Mouse (Mus musculus): Measurements from ENCODE around the gene Disp3. TPM values are rescaled to one million over a fixed set of nuclear protein-coding genes. Genes with fewer than 3 reads are reported as not detected.

Gene Disp3
- total and polyA plus RNA-seq, 2 experiments, result not detected

DNA sequence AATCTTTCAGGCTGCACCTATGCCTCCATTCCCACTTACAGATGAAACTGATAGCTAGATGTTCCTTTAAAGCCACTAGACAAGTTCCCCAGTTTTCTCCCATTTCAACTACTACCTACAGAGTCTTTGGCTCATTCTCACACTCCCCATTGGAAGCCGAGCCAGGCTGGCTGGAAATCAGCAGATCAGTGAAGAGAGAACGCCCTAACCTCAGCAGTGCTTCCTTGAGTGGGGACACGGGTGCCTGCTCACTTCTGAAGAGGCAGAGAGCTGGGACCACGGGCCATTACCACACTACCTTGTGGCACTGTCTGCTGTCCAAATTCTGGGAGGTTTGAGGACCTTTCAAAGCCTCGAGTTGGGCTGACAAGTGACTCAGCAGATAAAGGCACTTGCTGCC, 11.0 kb upstream of the Disp3 start:
- TF ChIP-seq CTCF (IDR thresholded peaks at IDR 0.05; ENCODE audit: low read depth, low read length) (no peak), POLR2A (IDR thresholded peaks at IDR 0.05; ENCODE audit: extremely low read depth, insufficient read depth, low read length) (no peak)
- Histone ChIP-seq H3K4me3 (ENCODE audit: insufficient read depth, low read depth, low read length) (no peak overlapping the region), H3K79me2 (ENCODE audit: control insufficient read depth, insufficient read depth, low read length) (no peaks in the 10 kb centered on the region), H3K36me3 (ENCODE audit: control insufficient read depth, insufficient read depth, low read length) (no peaks in the 10 kb centered on the region), H3K27me3 (ENCODE audit: control insufficient read depth, insufficient read depth, low read length) (no peaks in the 10 kb centered on the region), H3K9ac (ENCODE audit: low read depth, low read length) (no peak overlapping the region), H3K27ac (replicated peaks; ENCODE audit: insufficient read depth, low read depth, low read length) (no peak overlapping the region), H3K4me1 (ENCODE audit: control insufficient read depth, insufficient read depth, low read length) (no peaks in the 10 kb centered on the region)
- 49% methylated on average over 5 of the region's 5 CpGs for WGBS
- no peak for DNase-seq (ENCODE audit: extremely low read depth, low read depth, low spot score)

DNA sequence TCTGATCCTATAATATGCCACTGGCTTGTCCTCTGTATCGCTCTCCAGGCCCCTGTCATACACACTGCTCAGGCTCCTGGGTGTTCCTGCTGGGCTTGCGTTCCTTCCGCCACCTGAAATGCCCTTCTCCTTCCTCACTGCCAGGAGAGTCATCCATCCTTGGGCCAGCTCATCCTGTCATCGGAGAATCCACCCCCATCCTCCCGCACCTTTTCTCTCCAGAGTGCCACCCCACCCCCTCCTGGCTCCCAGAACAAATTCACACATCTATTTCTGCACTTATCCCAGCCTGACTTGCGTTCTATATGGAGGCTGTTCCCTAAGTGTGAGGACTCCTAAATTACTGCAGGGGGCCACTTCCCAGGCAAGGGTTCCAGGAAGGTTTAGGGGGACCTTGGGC, 9.9 kb upstream of the Disp3 start:
- TF ChIP-seq POLR2A (IDR thresholded peaks at IDR 0.05; ENCODE audit: extremely low read depth, insufficient read depth, low read length) (no peak), CTCF (IDR thresholded peaks at IDR 0.05; ENCODE audit: low read depth, low read length) (no peak)
- no peak for DNase-seq (ENCODE audit: extremely low read depth, low read depth, low spot score)
- Histone ChIP-seq H3K27ac (replicated peaks; ENCODE audit: insufficient read depth, low read depth, low read length) (no peak overlapping the region), H3K36me3 (ENCODE audit: control insufficient read depth, insufficient read depth, low read length) (no peaks in the 10 kb centered on the region), H3K4me3 (ENCODE audit: insufficient read depth, low read depth, low read length) (no peak overlapping the region), H3K27me3 (ENCODE audit: control insufficient read depth, insufficient read depth, low read length) (no peaks in the 10 kb centered on the region), H3K79me2 (ENCODE audit: control insufficient read depth, insufficient read depth, low read length) (no peaks in the 10 kb centered on the region), H3K9ac (ENCODE audit: low read depth, low read length) (no peak overlapping the region), H3K4me1 (ENCODE audit: control insufficient read depth, insufficient read depth, low read length) (no peaks in the 10 kb centered on the region)
- 71% methylated on average over 6 of the region's 6 CpGs for WGBS

DNA sequence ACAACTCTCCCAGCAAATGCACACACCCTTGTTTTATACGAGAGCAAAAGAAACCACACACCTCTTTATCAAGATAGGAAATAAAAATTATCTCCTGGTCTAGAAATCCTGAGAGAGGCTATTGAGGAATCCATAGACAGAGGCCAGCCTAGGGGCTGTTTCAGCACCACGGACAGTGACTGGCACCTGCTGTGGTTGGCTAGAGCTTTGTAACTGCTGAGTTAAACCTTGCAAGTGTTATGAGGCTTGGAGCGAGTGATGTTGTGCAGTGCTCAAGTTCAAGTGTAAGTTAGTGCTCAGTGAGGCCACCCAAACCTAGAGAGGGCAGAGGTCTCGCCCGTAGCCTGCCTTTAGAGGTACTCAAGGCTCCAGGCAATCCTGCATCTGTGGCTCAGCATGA, 5.6 kb upstream of the Disp3 start:
- DNase-seq (ENCODE audit: extremely low read depth, low read depth, low spot score), result no peak
- Histone ChIP-seq H3K4me3 (ENCODE audit: insufficient read depth, low read depth, low read length) (no peak overlapping the region), H3K36me3 (ENCODE audit: control insufficient read depth, insufficient read depth, low read length) (no peaks in the 10 kb centered on the region), H3K9ac (ENCODE audit: low read depth, low read length) (no peak overlapping the region), H3K4me1 (ENCODE audit: control insufficient read depth, insufficient read depth, low read length) (no peaks in the 10 kb centered on the region), H3K27me3 (ENCODE audit: control insufficient read depth, insufficient read depth, low read length) (no peaks in the 10 kb centered on the region), H3K27ac (replicated peaks; ENCODE audit: insufficient read depth, low read depth, low read length) (no peak overlapping the region), H3K79me2 (ENCODE audit: control insufficient read depth, insufficient read depth, low read length) (no peaks in the 10 kb centered on the region)
- 22% methylated on average over 5 of the region's 5 CpGs for WGBS
- TF ChIP-seq POLR2A (IDR thresholded peaks at IDR 0.05; ENCODE audit: extremely low read depth, insufficient read depth, low read length), result no peak
- TF ChIP-seq CTCF (IDR thresholded peaks at IDR 0.05; ENCODE audit: low read depth, low read length), result no peak

DNA sequence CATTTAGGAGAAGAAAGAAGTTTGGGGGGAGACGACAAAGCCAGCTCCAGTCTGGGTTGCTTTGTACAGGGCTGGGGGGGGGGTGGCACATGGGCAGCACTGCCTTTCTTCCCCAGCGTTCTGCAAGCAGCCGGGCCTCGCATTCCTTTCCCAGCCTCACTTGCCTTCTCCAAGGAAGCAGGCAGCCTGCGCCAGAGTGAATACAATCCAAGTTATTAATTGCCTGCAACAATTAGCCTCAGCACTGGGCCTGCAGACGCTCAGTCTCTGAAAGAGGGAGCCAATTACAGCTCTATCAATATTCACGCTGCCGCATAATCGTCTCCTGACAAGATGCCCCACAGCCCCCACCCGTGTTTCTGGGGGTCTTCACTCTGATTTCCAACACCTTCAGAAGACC, 4.1 kb upstream of the Disp3 start:
- 67% methylated on average over 10 of the region's 10 CpGs for WGBS
- H3K27me3 ChIP-seq (ENCODE audit: control insufficient read depth, insufficient read depth, low read length), result peaks cover 6% of the 10 kb centered on the region; the same call in 1 of the 2 replicates
- H3K9ac ChIP-seq (ENCODE audit: low read depth, low read length), result no peak overlapping the region
- no peak for TF ChIP-seq CTCF (IDR thresholded peaks at IDR 0.05; ENCODE audit: low read depth, low read length)
- no peak for TF ChIP-seq POLR2A (IDR thresholded peaks at IDR 0.05; ENCODE audit: extremely low read depth, insufficient read depth, low read length)
- H3K36me3 ChIP-seq (ENCODE audit: control insufficient read depth, insufficient read depth, low read length), result no peaks in the 10 kb centered on the region
- H3K4me1 ChIP-seq (ENCODE audit: control insufficient read depth, insufficient read depth, low read length), result no peaks in the 10 kb centered on the region
- H3K79me2 ChIP-seq (ENCODE audit: control insufficient read depth, insufficient read depth, low read length), result no peaks in the 10 kb centered on the region
- H3K4me3 ChIP-seq (ENCODE audit: insufficient read depth, low read depth, low read length), result no peak overlapping the region
- H3K27ac ChIP-seq (replicated peaks; ENCODE audit: insufficient read depth, low read depth, low read length), result no peak overlapping the region
- no peak for DNase-seq (ENCODE audit: extremely low read depth, low read depth, low spot score)

DNA sequence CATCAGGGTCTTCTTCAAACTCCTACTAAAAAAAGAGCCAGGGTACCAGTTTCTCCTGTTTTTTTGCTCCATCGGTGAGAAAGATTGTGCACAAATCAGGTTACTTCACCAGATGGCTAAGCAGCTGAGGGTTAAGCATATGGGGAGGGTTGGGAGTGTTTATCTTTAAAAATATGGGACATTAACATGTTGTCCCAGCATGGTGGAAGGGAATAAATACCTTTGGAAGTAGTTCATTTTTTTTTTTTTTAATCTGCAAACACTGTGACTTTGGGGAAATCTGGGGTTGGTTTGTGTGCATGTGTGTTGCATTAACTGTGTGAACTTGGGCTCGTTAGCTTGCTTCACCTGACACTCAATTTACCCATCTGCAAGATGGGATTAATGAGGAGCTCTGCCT, 3.3 kb upstream of the Disp3 start:
- 54% methylated on average over 2 of the region's 2 CpGs for WGBS
- no peak for DNase-seq (ENCODE audit: extremely low read depth, low read depth, low spot score)
- Histone ChIP-seq H3K4me3 (ENCODE audit: insufficient read depth, low read depth, low read length) (no peak overlapping the region), H3K79me2 (ENCODE audit: control insufficient read depth, insufficient read depth, low read length) (no peaks in the 10 kb centered on the region), H3K27me3 (ENCODE audit: control insufficient read depth, insufficient read depth, low read length) (peaks cover 9% of the 10 kb centered on the region; the same call in 1 of the 2 replicates), H3K4me1 (ENCODE audit: control insufficient read depth, insufficient read depth, low read length) (no peaks in the 10 kb centered on the region), H3K9ac (ENCODE audit: low read depth, low read length) (no peak overlapping the region), H3K36me3 (ENCODE audit: control insufficient read depth, insufficient read depth, low read length) (no peaks in the 10 kb centered on the region), H3K27ac (replicated peaks; ENCODE audit: insufficient read depth, low read depth, low read length) (no peak overlapping the region)
- TF ChIP-seq POLR2A (IDR thresholded peaks at IDR 0.05; ENCODE audit: extremely low read depth, insufficient read depth, low read length), result no peak
- TF ChIP-seq CTCF (IDR thresholded peaks at IDR 0.05; ENCODE audit: low read depth, low read length), result no peak

DNA sequence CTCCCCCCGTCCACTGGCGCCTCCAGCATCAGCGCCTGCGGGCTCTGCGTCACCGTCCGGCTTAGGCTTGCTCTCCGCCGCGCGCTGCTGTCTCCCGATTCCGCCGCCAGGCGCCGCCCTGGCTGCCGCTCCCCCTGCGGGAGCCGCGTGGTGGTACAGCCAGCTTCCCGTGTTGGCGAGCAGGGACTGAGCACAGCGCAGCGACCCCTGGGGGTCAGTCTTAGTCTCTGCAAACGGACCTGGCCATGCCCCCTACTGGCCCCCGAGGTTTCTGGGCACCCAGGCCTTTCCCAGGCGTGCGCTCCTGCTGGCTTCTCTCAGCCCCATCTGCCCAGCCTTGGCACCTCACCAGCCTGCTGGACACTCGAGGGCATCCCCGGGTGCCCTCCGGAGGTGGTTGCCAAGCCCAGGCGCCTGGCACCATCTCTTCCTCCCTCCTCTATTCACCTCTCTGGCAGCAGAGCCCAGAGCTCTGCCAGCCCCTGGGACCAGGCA, 337 bp upstream of the Disp3 start:
- Histone ChIP-seq H3K27me3 (ENCODE audit: control insufficient read depth, insufficient read depth, low read length) (peaks cover 11% of the 10 kb centered on the region; the same call in 1 of the 2 replicates), H3K36me3 (ENCODE audit: control insufficient read depth, insufficient read depth, low read length) (no peaks in the 10 kb centered on the region), H3K27ac (replicated peaks; ENCODE audit: insufficient read depth, low read depth, low read length) (no peak overlapping the region), H3K4me1 (ENCODE audit: control insufficient read depth, insufficient read depth, low read length) (no peaks in the 10 kb centered on the region), H3K9ac (ENCODE audit: low read depth, low read length) (no peak overlapping the region), H3K79me2 (ENCODE audit: control insufficient read depth, insufficient read depth, low read length) (no peaks in the 10 kb centered on the region), H3K4me3 (ENCODE audit: insufficient read depth, low read depth, low read length) (no peak overlapping the region)
- WGBS, result 4% methylated on average over 32 of the region's 32 CpGs
- peak; percentile 81 for TF ChIP-seq CTCF (IDR thresholded peaks at IDR 0.05; ENCODE audit: low read depth, low read length)
- no peak for TF ChIP-seq POLR2A (IDR thresholded peaks at IDR 0.05; ENCODE audit: extremely low read depth, insufficient read depth, low read length)
- peak; percentile 25 for DNase-seq (ENCODE audit: extremely low read depth, low read depth, low spot score)
